Mouse (Mus musculus): ENCODE measurements around the gene Ccl25. TPM values are rescaled to one million over a fixed set of nuclear protein-coding genes. Genes with fewer than 3 reads are reported as not detected.
"Not testable (repeated sequence)": the region's sequence is repeated elsewhere in the genome, so short reads cannot be mapped to it uniquely, and the experiment has no call there.

Ccl25 gene
- polyA plus RNA-seq, 1 experiment from 2014 or later = 17.8 TPM

GRCm38 (mm10) chr8:4372657-4373056 is 47.6 kb downstream of the Ccl25 start:
- Histone ChIP-seq H3K4me1 (ENCODE audit: control insufficient read depth, insufficient read depth, low read length) (no peaks in the 10 kb centered on the region), H3K4me3 (ENCODE audit: low read depth, low read length) (no peak overlapping the region), H3K4me2 (no peak overlapping the region), H3K9ac (ENCODE audit: low read length) (no peak overlapping the region), H3K27me3 (ENCODE audit: control insufficient read depth, insufficient read depth, low read length) (no peaks in the 10 kb centered on the region), H3K36me3 (ENCODE audit: control insufficient read depth, insufficient read depth, low read length) (no peaks in the 10 kb centered on the region), H3K27ac (ENCODE audit: low read depth, low read length) (no peak overlapping the region), H3K9me3 (ENCODE audit: control insufficient read depth, low read length) (no peaks in the 10 kb centered on the region)
- DNase-seq (ENCODE audit: low spot score, missing footprints) = no peak
- no peak for ATAC-seq (ENCODE audit: low FRiP score)
- 69% methylated on average over 2 of the region's 2 CpGs for WGBS

DNA sequence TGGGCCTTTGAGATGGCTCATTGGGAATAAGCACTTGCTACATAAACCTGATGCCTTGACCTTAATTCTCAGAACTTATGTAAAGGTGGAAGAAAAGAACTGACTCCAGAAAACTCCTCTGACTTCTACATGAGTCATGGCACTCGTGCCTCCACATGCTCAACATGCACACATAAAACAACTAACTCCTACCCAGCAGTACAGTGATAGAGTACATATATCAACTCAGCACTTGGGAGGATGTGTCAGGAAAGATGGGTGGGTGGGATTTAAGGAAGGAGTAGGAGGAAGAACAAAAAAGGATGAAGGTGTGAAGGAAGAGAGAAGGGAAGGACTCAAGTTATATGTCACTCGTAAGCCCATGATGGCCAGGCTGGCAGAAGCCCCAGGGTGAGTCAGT is 76.4 kb downstream of the Ccl25 start:
- ATAC-seq (ENCODE audit: low FRiP score) = no peak
- Histone ChIP-seq H3K4me1 (ENCODE audit: control insufficient read depth, insufficient read depth, low read length) (no peaks in the 10 kb centered on the region), H3K9ac (ENCODE audit: low read length) (no peak overlapping the region), H3K4me2 (no peak overlapping the region), H3K36me3 (ENCODE audit: control insufficient read depth, insufficient read depth, low read length) (no peaks in the 10 kb centered on the region), H3K9me3 (ENCODE audit: control insufficient read depth, low read length) (no peaks in the 10 kb centered on the region), H3K27ac (ENCODE audit: low read depth, low read length) (no peak overlapping the region), H3K27me3 (ENCODE audit: control insufficient read depth, insufficient read depth, low read length) (no peaks in the 10 kb centered on the region), H3K4me3 (ENCODE audit: low read depth, low read length) (no peak overlapping the region)
- 84% methylated on average over 2 of the region's 2 CpGs for WGBS
- DNase-seq (ENCODE audit: low spot score, missing footprints) = no peak

DNA sequence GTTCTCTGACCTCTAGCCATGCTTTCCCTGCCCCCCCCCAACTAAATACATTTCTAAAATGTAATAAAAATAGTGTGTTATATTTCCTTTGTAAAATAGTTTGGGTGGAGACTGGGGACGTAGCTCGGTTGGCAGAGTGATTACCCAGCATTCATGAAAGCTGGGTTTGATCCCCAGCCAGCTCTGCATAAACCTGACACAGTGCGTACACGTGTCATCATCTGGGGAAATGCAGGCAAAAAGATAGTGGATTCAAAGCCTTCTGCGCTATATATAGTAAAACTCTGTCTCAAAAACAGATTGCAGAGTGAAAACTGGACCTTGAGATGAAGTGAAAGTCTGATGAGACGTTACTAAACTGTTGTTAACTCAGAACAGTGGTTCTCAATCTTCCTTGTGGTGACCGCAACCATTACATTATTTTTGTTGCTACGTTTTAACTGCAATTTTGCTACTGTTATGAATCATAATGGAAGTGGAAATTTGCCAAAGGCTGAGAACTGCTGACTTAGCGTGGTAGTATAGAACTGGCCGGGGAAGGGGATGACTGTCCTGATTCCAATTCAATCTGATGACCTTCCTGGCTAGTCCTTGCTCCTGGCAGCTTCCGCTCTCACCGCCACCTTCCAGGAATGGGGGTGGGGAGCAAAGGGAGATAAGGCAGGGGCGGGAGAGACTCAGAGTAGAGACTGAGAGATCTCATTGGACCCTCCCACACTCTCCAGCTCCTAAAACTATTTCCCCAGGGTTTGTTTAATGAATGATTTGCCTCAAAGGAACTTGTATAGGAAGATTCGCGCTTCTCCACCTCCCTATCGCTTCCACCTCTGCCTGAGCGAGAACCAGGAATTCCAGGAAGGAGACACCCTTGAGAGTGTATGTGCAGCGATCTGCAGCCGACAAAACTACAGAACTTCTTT is 79.2 kb downstream of the Ccl25 start:
- WGBS = 64% methylated on average over 19 of the region's 19 CpGs
- H3K27ac ChIP-seq (ENCODE audit: low read depth, low read length) = no peak overlapping the region

GRCm38 (mm10) chr8:4404880-4405261 is 79.9 kb downstream of the Ccl25 start:
- Histone ChIP-seq H3K4me1 (ENCODE audit: control insufficient read depth, insufficient read depth, low read length) (no peaks in the 10 kb centered on the region), H3K4me3 (ENCODE audit: low read depth, low read length) (peak overlapping the region; percentile 1), H3K27ac (ENCODE audit: low read depth, low read length) (no peak overlapping the region), H3K27me3 (ENCODE audit: control insufficient read depth, insufficient read depth, low read length) (no peaks in the 10 kb centered on the region), H3K4me2 (peak overlapping the region; percentile 27), H3K9ac (ENCODE audit: low read length) (peak overlapping the region; percentile 48; the same call in 1 of the 2 replicates), H3K9me3 (ENCODE audit: control insufficient read depth, low read length) (no peaks in the 10 kb centered on the region), H3K36me3 (ENCODE audit: control insufficient read depth, insufficient read depth, low read length) (no peaks in the 10 kb centered on the region)
- peak; percentile 72 for ATAC-seq (ENCODE audit: low FRiP score)
- peak; percentile 87 for DNase-seq (ENCODE audit: low spot score, missing footprints)
- 14% methylated on average over 16 of the region's 16 CpGs for WGBS

More for the DNA sequence above, 79.2 kb downstream of the Ccl25 start:
- no peaks in the 10 kb centered on the region for H3K36me3 ChIP-seq (ENCODE audit: control insufficient read depth, insufficient read depth, low read length)
- 0 out of 2 replicates have a peak, but pooled peaks have one; percentile 28 for ATAC-seq (ENCODE audit: low FRiP score)
- DNase-seq (ENCODE audit: low spot score, missing footprints) = peak; percentile 86
- H3K4me1 ChIP-seq (ENCODE audit: control insufficient read depth, insufficient read depth, low read length) = no peaks in the 10 kb centered on the region
- H3K4me2 ChIP-seq = peak overlapping the region; percentile 27
- H3K4me3 ChIP-seq (ENCODE audit: low read depth, low read length) = peak overlapping the region; percentile 1
- no peaks in the 10 kb centered on the region for H3K27me3 ChIP-seq (ENCODE audit: control insufficient read depth, insufficient read depth, low read length)
- H3K9me3 ChIP-seq (ENCODE audit: control insufficient read depth, low read length) = no peaks in the 10 kb centered on the region
- peak overlapping the region; percentile 1; the same call in 1 of the 2 replicates for H3K9ac ChIP-seq (ENCODE audit: low read length)

DNA sequence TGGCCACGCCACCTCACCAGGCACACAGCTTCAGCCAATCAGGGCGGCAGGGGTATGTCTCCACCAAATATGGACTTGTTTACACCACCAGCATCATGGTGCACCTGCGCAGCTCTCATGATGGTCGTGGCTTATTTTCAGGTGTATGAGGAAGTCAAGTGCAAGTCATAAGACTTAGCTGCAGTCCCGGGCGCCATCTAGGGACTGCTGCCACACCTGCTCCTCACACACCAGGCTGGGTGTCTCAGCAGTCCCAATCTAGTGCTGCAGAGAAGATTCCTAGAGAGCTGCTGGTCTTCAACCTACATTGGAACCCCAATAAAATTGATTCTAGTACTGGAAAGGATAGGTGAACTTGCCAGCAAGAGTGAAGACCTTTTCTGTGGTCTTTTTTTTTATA is 83.4 kb downstream of the Ccl25 start:
- not testable (repeated sequence) for ATAC-seq (ENCODE audit: low FRiP score); H3K36me3 ChIP-seq (ENCODE audit: control insufficient read depth, insufficient read depth, low read length); H3K9me3 ChIP-seq (ENCODE audit: control insufficient read depth, low read length); H3K27me3 ChIP-seq (ENCODE audit: control insufficient read depth, insufficient read depth, low read length); H3K4me2 ChIP-seq; DNase-seq (ENCODE audit: low spot score, missing footprints); H3K27ac ChIP-seq (ENCODE audit: low read depth, low read length); H3K9ac ChIP-seq (ENCODE audit: low read length); H3K4me1 ChIP-seq (ENCODE audit: control insufficient read depth, insufficient read depth, low read length); H3K4me3 ChIP-seq (ENCODE audit: low read depth, low read length)
- 84% methylated on average over 6 of the region's 6 CpGs for WGBS

Other genes starting within 250 kb of the Ccl25 start
- not detected in 2 replicates for gene Cd209f, start 219.4 kb upstream of the Ccl25 start, polyA plus RNA-seq (2014; fragmentation: Nextera tagmentation; extraction: Ambion mirVana)
- not detected in 2 replicates for gene Cd209g, start 191.1 kb upstream of the Ccl25 start, polyA plus RNA-seq (2014; fragmentation: Nextera tagmentation; extraction: Ambion mirVana)
- 23.1 and 24.8 TPM in 2 replicates for gene Evi5l, start 158.6 kb upstream of the Ccl25 start, polyA plus RNA-seq (2014; fragmentation: Nextera tagmentation; extraction: Ambion mirVana)
- gene Prr36, start 107.8 kb upstream of the Ccl25 start, polyA plus RNA-seq (2014; fragmentation: Nextera tagmentation; extraction: Ambion mirVana) = 25.9 and 31.9 TPM in 2 replicates
- 0.07 TPM in 1 of 2 replicates, not detected in the other for gene Lrrc8e, start 98.4 kb upstream of the Ccl25 start, polyA plus RNA-seq (2014; fragmentation: Nextera tagmentation; extraction: Ambion mirVana)
- gene Map2k7, start 86.5 kb upstream of the Ccl25 start, polyA plus RNA-seq (2014; fragmentation: Nextera tagmentation; extraction: Ambion mirVana) = 20.8 and 22.7 TPM in 2 replicates
- gene Gm49320, start 86.3 kb upstream of the Ccl25 start, polyA plus RNA-seq (2014; fragmentation: Nextera tagmentation; extraction: Ambion mirVana) = 0.59 and 1.00 TPM in 2 replicates
- 1.2 and 2.0 TPM in 2 replicates for gene Tgfbr3l, start 77.0 kb upstream of the Ccl25 start, polyA plus RNA-seq (2014; fragmentation: Nextera tagmentation; extraction: Ambion mirVana)
- 53.9 and 64.6 TPM in 2 replicates for gene Snapc2, start 72.1 kb upstream of the Ccl25 start, polyA plus RNA-seq (2014; fragmentation: Nextera tagmentation; extraction: Ambion mirVana)
- 97.9 and 110 TPM in 2 replicates for gene Ctxn1, start 65.9 kb upstream of the Ccl25 start, polyA plus RNA-seq (2014; fragmentation: Nextera tagmentation; extraction: Ambion mirVana)
- 67.4 and 70.7 TPM in 2 replicates for gene Timm44, start 49.3 kb upstream of the Ccl25 start, polyA plus RNA-seq (2014; fragmentation: Nextera tagmentation; extraction: Ambion mirVana)
- 366 and 369 TPM in 2 replicates for gene Elavl1, start 203 bp downstream of the Ccl25 start, polyA plus RNA-seq (2014; fragmentation: Nextera tagmentation; extraction: Ambion mirVana)
- gene Cers4, start 167.8 kb downstream of the Ccl25 start, polyA plus RNA-seq (2014; fragmentation: Nextera tagmentation; extraction: Ambion mirVana) = 12.7 and 15.0 TPM in 2 replicates

Data from midbrain, embryonic 11.5 days (tissue).